Mouse (Mus musculus) hindbrain, postnatal 0 days (tissue): ENCODE measurements around the gene Mylk2. TPM values are rescaled to one million over a fixed set of nuclear protein-coding genes. Genes with fewer than 3 reads are reported as not detected.

Experiments used
- ATAC-seq: fragments of 200-750 bp; cut with Nextera tagmentation; 2 replicates; pipeline ENCODE4 v1.8.0; 2017; ENCODE audit warnings: mild to moderate bottlenecking, moderate TSS enrichment, moderate library complexity
- DNase-seq: peaks from one replicate; pipeline ENCODE4 v3.0.0-alpha.2; 2015; ENCODE audit warnings: low spot score
- H3K27ac ChIP-seq: fragments of 300-500 bp; sonication (generic); 2 replicates; pipeline ENCODE4 v1.5.1; 2014; ENCODE audit warnings: mild to moderate bottlenecking
- H3K27me3 ChIP-seq: fragments of 300-500 bp; sonication (generic); 2 replicates; pipeline ENCODE4 v1.6.1; 2014; ENCODE audit warnings: low read length, mixed read lengths; ENCODE audit not compliant: insufficient read depth
- H3K36me3 ChIP-seq: fragments of 300-500 bp; sonication (generic); 2 replicates; pipeline ENCODE4 v1.6.1; 2014; ENCODE audit warnings: low read length, mixed read lengths; ENCODE audit not compliant: insufficient read depth
- H3K4me1 ChIP-seq: fragments of 300-500 bp; sonication (generic); 2 replicates; pipeline ENCODE4 v1.6.1; 2014; ENCODE audit warnings: antibody characterized with exemption, low read length, mixed read lengths; ENCODE audit not compliant: insufficient read depth
- H3K4me2 ChIP-seq: fragments of 300-500 bp; sonication (generic); 2 replicates; pipeline ENCODE4 v1.6.1; 2014; ENCODE audit warnings: low read depth, mild to moderate bottlenecking, low read length, moderate library complexity, mixed read lengths
- H3K4me3 ChIP-seq: fragments of 300-500 bp; sonication (generic); 2 replicates; pipeline ENCODE4 v1.5.1; 2014; ENCODE audit warnings: low read length
- H3K9ac ChIP-seq: fragments of 300-500 bp; sonication (generic); replicated peaks from 2 replicates; pipeline ENCODE4 v1.6.1; 2014; ENCODE audit warnings: mild to moderate bottlenecking, low read length, moderate library complexity, mixed read lengths
- H3K9me3 ChIP-seq: fragments of 300-500 bp; sonication (generic); 2 replicates; pipeline ENCODE4 v1.6.1; 2016; ENCODE audit warnings: low read length, mixed read lengths
- CTCF ChIP-seq: IDR thresholded peaks from 2 replicates; pipeline ENCODE4 v1.5.1; 2016; ENCODE audit warnings: antibody characterized with exemption, control low read depth, low read depth
- WGBS: fragments of 180-500 bp; shearing (Covaris S2); extraction: QIAGEN DNeasy Blood & Tissue Kit; methylation state at CpG from one replicate; pipeline ENCODE4 v1.1.7; 2014; 5-methylcytosine and 5-hydroxymethylcytosine counted together
- microRNA-seq, 2 experiments: library from miRNA; unstranded; fragments of <30 nt; microRNA quantifications; one replicate each; pipeline ENCODE4; 2016
- polyA plus RNA-seq: library from polyadenylated mRNA; unstranded; fragments of >200 nt; fragmentation: Nextera tagmentation; extraction: Ambion mirVana; gene quantifications from 2 replicates; pipeline ENCODE4 v1.2.1, GENCODE M21; 2015
- total RNA-seq: library from RNA; depleted of rRNA; stranded (reverse); fragments of >200 nt; gene quantifications from 2 replicates; pipeline ENCODE4 v1.2.3, GENCODE M21; 2014; rRNA removed

The Mylk2 gene
- total and polyA plus RNA-seq, 2 experiments from 2014 or later, result 0.20 to 0.58 TPM

DNA sequence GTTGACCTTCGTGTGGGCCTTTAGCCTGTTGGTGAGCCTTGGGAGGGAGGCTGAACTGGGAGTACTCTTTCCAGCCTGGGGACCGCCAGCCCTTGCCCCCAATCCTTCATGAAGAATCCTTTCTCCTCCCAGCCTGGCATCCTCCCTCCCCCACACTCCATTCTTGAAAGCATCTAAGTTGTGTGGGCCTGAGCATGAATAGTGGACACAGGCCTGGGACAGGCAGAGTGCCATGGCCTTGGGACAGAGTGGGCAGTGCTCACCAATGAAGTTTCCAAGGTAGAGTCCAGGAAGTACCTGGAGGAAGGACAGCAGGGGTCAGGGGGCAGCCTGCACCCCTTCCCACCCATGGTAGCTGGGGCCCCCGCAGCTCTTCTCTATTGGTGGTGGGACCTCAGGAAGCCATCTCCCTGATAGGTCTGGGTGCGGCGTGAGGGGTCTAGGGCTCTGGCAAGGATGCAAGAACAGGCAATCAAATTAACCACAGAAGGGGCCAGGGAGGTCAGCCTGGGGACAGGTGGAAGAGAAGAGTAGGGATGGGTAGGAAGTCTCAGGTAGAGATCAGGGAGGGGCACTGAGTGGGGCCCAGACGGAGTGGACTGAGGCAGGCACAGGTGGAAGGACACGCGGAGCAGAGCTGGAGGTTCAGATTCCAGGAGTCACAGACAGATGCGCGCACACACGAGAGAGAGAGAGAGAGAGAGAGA, 39.4 kb downstream of the Mylk2 start:
- H3K4me1 ChIP-seq, result peaks cover 7% of the 10 kb centered on the region; the same call in 1 of the 2 replicates
- no peak for ATAC-seq
- H3K9me3 ChIP-seq, result no peaks in the 10 kb centered on the region
- 31% methylated on average over 11 of the region's 11 CpGs for WGBS
- peak overlapping the region; percentile 78 for H3K4me3 ChIP-seq
- DNase-seq, result no peak
- H3K4me2 ChIP-seq, result peak overlapping the region; percentile 86
- H3K36me3 ChIP-seq, result no peaks in the 10 kb centered on the region
- no peak for TF ChIP-seq CTCF
- no peaks in the 10 kb centered on the region for H3K27me3 ChIP-seq
- H3K9ac ChIP-seq, result peak overlapping the region; percentile 34; the same call in 1 of the 2 replicates
- no peak overlapping the region; the same call in 1 of the 2 replicates for H3K27ac ChIP-seq

DNA sequence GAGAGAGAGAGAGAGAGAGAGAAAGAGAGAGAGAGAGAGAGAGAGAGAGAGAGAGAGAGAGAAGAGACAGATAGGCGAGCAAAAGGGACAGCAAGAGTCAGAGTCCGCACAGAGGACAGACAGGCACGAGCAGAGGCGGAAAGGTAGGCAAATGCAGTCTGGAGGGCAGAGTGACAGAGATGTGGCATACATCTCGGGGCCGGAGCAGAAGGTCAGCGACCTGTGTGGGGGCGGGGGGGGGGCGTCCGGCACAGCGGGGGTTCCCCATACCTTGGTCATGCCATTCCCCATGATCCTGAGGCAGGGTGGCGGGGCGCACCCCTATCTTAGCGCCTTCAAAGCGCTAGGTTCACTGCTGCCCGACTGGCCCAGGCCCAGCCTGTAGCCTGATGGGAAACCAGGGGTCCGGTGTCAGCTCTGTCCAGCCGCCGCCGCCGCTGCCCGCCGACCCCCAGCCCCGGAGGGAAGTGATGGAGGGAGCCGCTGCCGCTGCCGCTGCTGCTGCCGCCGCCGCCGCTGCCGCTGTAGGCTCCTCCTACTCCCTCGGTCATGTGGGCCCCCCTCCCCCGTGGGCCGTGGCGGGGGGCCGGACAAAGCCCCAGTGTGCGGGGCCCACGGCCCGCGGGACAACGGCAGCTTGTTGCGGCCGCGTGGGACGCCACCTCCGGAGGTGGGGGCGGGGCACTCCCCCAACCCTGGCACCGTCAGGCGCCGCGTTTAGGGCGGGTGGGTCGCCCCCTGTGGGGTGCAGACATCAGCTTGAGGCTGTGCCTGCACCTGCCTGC, 40.1 kb downstream of the Mylk2 start, which contains the start of gene Dusp15:
Gene Dusp15 (minus strand): TSS at position 634 of the 785 bp plus-strand sequence.
- no peaks in the 10 kb centered on the region for H3K27me3 ChIP-seq
- 3% methylated on average over 50 of the region's 54 CpGs for WGBS
- peaks cover 7% of the 10 kb centered on the region; the same call in 1 of the 2 replicates for H3K4me1 ChIP-seq
- peak within 1 kb of the TSS; percentile 84 for H3K9ac ChIP-seq
- H3K9me3 ChIP-seq, result no peaks in the 10 kb centered on the region
- DNase-seq (peak; percentile 82), ATAC-seq (peak; percentile 80)
- H3K4me2 ChIP-seq, result peak within 1 kb of the TSS; percentile 86
- H3K36me3 ChIP-seq, result no peaks in the 10 kb centered on the region
- peak within 1 kb of the TSS; percentile 83 for H3K27ac ChIP-seq
- TF ChIP-seq CTCF, result peak; percentile 19
- H3K4me3 ChIP-seq, result peak within 1 kb of the TSS; percentile 78

DNA sequence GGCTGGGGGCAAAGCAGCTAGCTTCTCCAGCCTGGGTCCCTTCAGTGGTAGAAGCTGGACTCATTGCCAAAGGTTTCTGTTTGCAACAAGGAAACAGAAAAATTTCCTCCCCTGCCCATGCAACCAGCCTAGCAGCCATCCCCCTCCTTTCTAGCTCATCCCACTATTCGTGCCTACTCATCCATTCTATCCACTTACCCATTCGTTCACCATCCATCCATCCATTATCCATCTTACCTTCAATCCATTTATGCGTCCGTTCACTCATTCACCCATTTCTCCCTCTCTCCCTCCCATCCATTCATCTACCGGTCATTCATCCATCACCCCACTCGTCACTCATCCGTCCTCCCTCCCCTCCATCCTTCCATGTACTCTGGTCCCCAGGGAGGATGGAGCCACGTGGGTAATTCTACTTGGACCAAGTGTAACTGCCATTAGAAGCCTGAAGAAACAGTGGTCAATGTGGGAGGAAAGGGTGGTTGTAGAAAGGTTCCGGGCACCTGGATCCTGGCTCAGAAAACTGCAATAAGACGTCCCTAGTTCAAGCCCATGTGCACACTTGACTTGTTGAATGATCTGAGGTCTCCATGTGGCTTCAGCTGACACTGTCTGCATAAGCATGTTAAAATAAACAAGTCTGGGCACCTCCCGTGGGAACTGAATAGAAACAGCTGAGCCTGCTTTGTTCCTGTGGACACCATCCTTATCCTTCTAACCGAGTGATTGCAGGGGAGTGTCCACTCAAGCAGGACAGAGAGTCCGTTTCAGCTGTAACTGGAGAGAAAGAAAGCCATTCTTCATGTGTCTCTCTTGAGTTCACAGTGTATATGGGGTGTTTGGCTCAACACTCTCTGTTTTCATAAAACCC, 40.9 kb downstream of the Mylk2 start:
- Histone ChIP-seq H3K9me3 (no peaks in the 10 kb centered on the region), H3K4me3 (peak overlapping the region; percentile 78), H3K27me3 (no peaks in the 10 kb centered on the region), H3K4me1 (peaks cover 7% of the 10 kb centered on the region; the same call in 1 of the 2 replicates), H3K4me2 (peak overlapping the region; percentile 86), H3K36me3 (no peaks in the 10 kb centered on the region), H3K9ac (peak overlapping the region; percentile 84), H3K27ac (peak overlapping the region; percentile 83)
- DNase-seq (peak; percentile 76), ATAC-seq (peak; percentile 61)
- no peak for TF ChIP-seq CTCF
- 7% methylated on average over 13 of the region's 13 CpGs for whole genome bisulfite sequencing

DNA sequence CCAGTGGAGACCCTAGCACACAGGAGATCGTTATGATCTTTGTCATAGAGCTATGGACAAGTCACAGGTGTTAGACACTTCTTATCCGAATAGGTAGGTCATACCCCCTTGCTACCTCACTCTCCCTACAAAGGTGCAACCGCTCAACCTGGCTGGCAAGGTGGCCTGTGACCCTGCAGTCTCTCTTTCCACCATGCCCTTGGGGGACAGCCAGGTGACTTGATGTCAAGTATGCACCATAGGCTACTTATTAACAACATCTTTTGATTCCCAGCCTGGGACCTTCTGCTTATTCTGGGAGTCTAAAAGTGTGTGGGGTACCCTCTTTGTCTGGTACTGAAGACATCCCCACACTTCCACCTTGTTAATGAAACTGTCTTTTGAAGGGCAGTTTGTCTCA, 47.0 kb downstream of the Mylk2 start:
- TF ChIP-seq CTCF, result no peak
- H3K9me3 ChIP-seq, result no peaks in the 10 kb centered on the region
- no peak overlapping the region for H3K27ac ChIP-seq
- no peaks in the 10 kb centered on the region for H3K36me3 ChIP-seq
- H3K4me3 ChIP-seq, result no peak overlapping the region
- H3K4me2 ChIP-seq, result no peak overlapping the region
- WGBS, result 75% methylated on average over 3 of the region's 3 CpGs
- no peak for DNase-seq
- no peaks in the 10 kb centered on the region for H3K27me3 ChIP-seq
- no peak for ATAC-seq
- H3K4me1 ChIP-seq, result no peaks in the 10 kb centered on the region
- H3K9ac ChIP-seq, result no peak overlapping the region

DNA sequence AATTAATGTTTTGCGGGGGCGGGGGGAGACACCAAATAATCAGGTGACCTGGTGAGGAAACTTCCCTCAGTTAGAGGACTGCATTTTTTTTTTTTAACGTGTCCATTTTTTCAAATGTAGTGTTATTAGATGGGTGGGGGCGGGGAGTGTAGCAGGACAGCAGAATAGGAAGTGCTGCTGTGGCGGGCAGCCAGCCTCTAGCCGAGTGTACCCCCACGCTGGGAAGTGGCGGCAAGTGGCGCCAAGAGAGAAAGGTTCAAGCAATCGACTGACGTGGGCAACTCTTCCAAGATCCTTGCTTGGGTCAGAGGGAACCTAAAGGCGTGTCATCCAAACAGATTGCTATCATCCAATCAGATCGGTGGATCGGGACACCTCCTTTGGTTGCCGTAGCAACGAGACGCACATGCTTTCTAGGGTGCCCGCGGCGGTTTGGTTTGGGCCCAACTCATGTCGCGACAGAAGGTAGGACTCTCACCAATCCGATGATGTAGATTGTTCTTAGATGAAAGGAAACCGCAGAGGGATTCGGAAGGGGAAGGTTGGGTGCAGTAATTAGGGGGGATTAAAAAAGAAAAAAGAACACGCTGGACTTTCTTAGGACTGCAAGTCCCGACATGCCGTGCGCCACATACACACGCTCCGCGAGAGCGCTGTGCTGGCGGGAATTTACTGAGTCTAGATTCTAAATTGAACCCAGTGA, 51.1 kb downstream of the Mylk2 start, which contains the start of gene Ttll9:
Gene Ttll9 (plus strand): TSS at position 395 of the 703 bp plus-strand sequence.
- Histone ChIP-seq H3K4me1 (no peaks in the 10 kb centered on the region), H3K27ac (no peak within 1 kb of the TSS), H3K4me3 (peak within 1 kb of the TSS; percentile 45), H3K9me3 (no peaks in the 10 kb centered on the region), H3K9ac (peak within 1 kb of the TSS; percentile 51; the same call in 1 of the 2 replicates), H3K36me3 (no peaks in the 10 kb centered on the region), H3K27me3 (no peaks in the 10 kb centered on the region), H3K4me2 (peak within 1 kb of the TSS; percentile 73)
- DNase-seq (peak; percentile 92), ATAC-seq (peak; percentile 98)
- no peak for TF ChIP-seq CTCF
- WGBS, result under 1% methylated on average over 34 of the region's 34 CpGs

DNA sequence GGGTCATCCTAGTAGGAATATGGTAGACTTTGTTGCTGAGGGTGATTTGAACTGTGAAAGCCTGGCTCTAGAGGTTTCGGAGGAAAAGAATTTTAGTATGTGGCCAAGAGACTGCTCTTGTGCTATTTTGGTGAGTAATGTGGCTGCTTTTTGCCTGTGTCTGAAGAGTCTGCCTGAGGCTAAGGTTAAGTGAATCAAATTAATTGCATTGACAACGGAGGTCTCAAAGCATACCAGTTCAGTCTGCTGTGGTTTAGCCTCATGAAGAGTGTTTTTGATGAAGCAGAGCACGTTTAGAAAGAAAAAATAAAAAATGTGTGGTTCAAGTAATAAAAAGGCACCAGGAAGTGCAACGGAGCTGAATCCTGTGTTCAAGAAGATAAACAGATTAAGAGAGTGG, 54.4 kb downstream of the Mylk2 start:
- 80% methylated on average over 4 of the region's 4 CpGs for WGBS
- H3K27ac ChIP-seq, result no peak overlapping the region
- H3K27me3 ChIP-seq, result no peaks in the 10 kb centered on the region
- no peaks in the 10 kb centered on the region for H3K36me3 ChIP-seq
- H3K9ac ChIP-seq, result no peak overlapping the region
- no peaks in the 10 kb centered on the region for H3K9me3 ChIP-seq
- no peak for ATAC-seq
- TF ChIP-seq CTCF, result no peak
- H3K4me2 ChIP-seq, result no peak overlapping the region
- H3K4me1 ChIP-seq, result no peaks in the 10 kb centered on the region
- DNase-seq, result no peak
- no peak overlapping the region for H3K4me3 ChIP-seq

Small RNA genes within 50 kb of the gene (microRNA-seq; reads per million reads assigned to microRNA genes)
- 0.35 to 0.36 reads per million in 2 experiments for gene Mir5622

Other genes starting within 250 kb of the Mylk2 start
- gene H13, start 241.9 kb upstream of the Mylk2 start, total RNA-seq, result 182 and 196 TPM in 2 replicates
- 162 and 163 TPM in 2 replicates for gene H13, start 241.9 kb upstream of the Mylk2 start, polyA plus RNA-seq
- gene Mcts2, start 224.3 kb upstream of the Mylk2 start, total RNA-seq, result 9.0 and 14.0 TPM in 2 replicates
- 29.4 and 31.2 TPM in 2 replicates for gene Mcts2, start 224.3 kb upstream of the Mylk2 start, polyA plus RNA-seq
- 142 and 198 TPM in 2 replicates for gene Id1, start 175.1 kb upstream of the Mylk2 start, total RNA-seq
- gene Id1, start 175.1 kb upstream of the Mylk2 start, polyA plus RNA-seq, result 99.3 and 104 TPM in 2 replicates
- gene Cox4i2, start 157.2 kb upstream of the Mylk2 start, total RNA-seq, result 2.1 and 7.1 TPM in 2 replicates
- 4.8 and 6.1 TPM in 2 replicates for gene Cox4i2, start 157.2 kb upstream of the Mylk2 start, polyA plus RNA-seq
- gene Bcl2l1, start 79.6 kb upstream of the Mylk2 start, total RNA-seq, result 130 and 135 TPM in 2 replicates
- gene Bcl2l1, start 79.6 kb upstream of the Mylk2 start, polyA plus RNA-seq, result 110 and 123 TPM in 2 replicates
- 8.1 and 15.6 TPM in 2 replicates for gene Tpx2, start 63.4 kb upstream of the Mylk2 start, total RNA-seq
- gene Tpx2, start 63.4 kb upstream of the Mylk2 start, polyA plus RNA-seq, result 14.3 and 21.0 TPM in 2 replicates
- gene Foxs1, start 21.9 kb downstream of the Mylk2 start, total RNA-seq, result 2.5 and 5.0 TPM in 2 replicates
- 2.8 TPM in 2 replicates for gene Foxs1, start 21.9 kb downstream of the Mylk2 start, polyA plus RNA-seq
- gene Dusp15, start 40.3 kb downstream of the Mylk2 start, total RNA-seq, result 32.0 and 47.0 TPM in 2 replicates
- gene Dusp15, start 40.3 kb downstream of the Mylk2 start, polyA plus RNA-seq, result 20.8 and 21.2 TPM in 2 replicates
- gene Ttll9, start 51.1 kb downstream of the Mylk2 start, total RNA-seq, result 5.2 and 7.3 TPM in 2 replicates
- gene Ttll9, start 51.1 kb downstream of the Mylk2 start, polyA plus RNA-seq, result 5.9 and 6.5 TPM in 2 replicates
- 45.3 and 85.8 TPM in 2 replicates for gene Pdrg1, start 104.1 kb downstream of the Mylk2 start, total RNA-seq
- gene Pdrg1, start 104.1 kb downstream of the Mylk2 start, polyA plus RNA-seq, result 221 and 224 TPM in 2 replicates
- 65.0 and 74.1 TPM in 2 replicates for gene Xkr7, start 120.5 kb downstream of the Mylk2 start, total RNA-seq
- gene Xkr7, start 120.5 kb downstream of the Mylk2 start, polyA plus RNA-seq, result 1.5 and 1.6 TPM in 2 replicates
- gene Ccm2l, start 154.6 kb downstream of the Mylk2 start, total RNA-seq, result 3.9 and 4.7 TPM in 2 replicates
- gene Ccm2l, start 154.6 kb downstream of the Mylk2 start, polyA plus RNA-seq, result 1.3 TPM in 2 replicates
- gene Hck, start 197.1 kb downstream of the Mylk2 start, total RNA-seq, result 12.2 and 17.0 TPM in 2 replicates
- 8.6 and 8.7 TPM in 2 replicates for gene Hck, start 197.1 kb downstream of the Mylk2 start, polyA plus RNA-seq
- 61.4 and 70.4 TPM in 2 replicates for gene Tm9sf4, start 250.0 kb downstream of the Mylk2 start, total RNA-seq
- gene Tm9sf4, start 250.0 kb downstream of the Mylk2 start, polyA plus RNA-seq, result 73.0 and 80.0 TPM in 2 replicates